Mouse (Mus musculus) liver, embryonic 14.5 days (tissue): ENCODE measurements around the gene 4930486L24Rik. TPM values are rescaled to one million over a fixed set of nuclear protein-coding genes. Genes with fewer than 3 reads are reported as not detected.
A peak's percentile ranks its signal among the peaks of the same experiment; 100 is the strongest.

Experiments
- ATAC-seq: fragments of 200-750 bp; cut with Nextera tagmentation; 2 replicates; pipeline ENCODE4 v1.8.0; 2017; ENCODE audit warnings: moderate number of reproducible peaks, mild to moderate bottlenecking, moderate library complexity; ENCODE audit not compliant: insufficient read depth
- DNase-seq, 3 experiments: peaks; one replicate each; pipeline ENCODE4 v3.0.0-alpha.2; 2012 to 2013; ENCODE audit warnings: low read depth in 3 of 3, low spot score in 3 of 3
- H3K27ac ChIP-seq: fragments of 300-500 bp; sonication (generic); 2 replicates; pipeline ENCODE4 v1.5.1; 2014; ENCODE audit warnings: moderate library complexity, mild to moderate bottlenecking, control low read depth, inconsistent platforms
- H3K27me3 ChIP-seq: fragments of 300-500 bp; sonication (generic); 2 replicates; pipeline ENCODE4 v1.6.1; 2014; ENCODE audit warnings: mild to moderate bottlenecking, low read length, moderate library complexity; ENCODE audit not compliant: control insufficient read depth, insufficient read depth
- H3K36me3 ChIP-seq: fragments of 300-500 bp; sonication (generic); replicated peaks from 2 replicates; pipeline ENCODE4 v1.6.1; 2014; ENCODE audit warnings: low read depth; ENCODE audit not compliant: control insufficient read depth, insufficient read depth
- H3K4me1 ChIP-seq, 2 experiments: fragments of 200-500 bp in 1 of 2; fragments of 300-500 bp in 1 of 2; sonication (generic) in 1 of 2; replicated peaks; 2 replicates each; pipeline ENCODE4 v1.6.1; 2012 to 2014; ENCODE audit warnings: antibody characterized with exemption in 1 of 2, inconsistent platforms in 1 of 2, low read length in 1 of 2; ENCODE audit not compliant: control insufficient read depth in 2 of 2, insufficient read depth in 2 of 2
- H3K4me2 ChIP-seq: fragments of 300-500 bp; sonication (generic); 2 replicates; pipeline ENCODE4 v1.6.1; 2014; ENCODE audit warnings: low read depth, mild to moderate bottlenecking, control low read depth, moderate library complexity
- H3K4me3 ChIP-seq, 2 experiments: fragments of 200-500 bp in 1 of 2; fragments of 300-500 bp in 1 of 2; sonication (generic) in 1 of 2; 2 replicates each; pipeline ENCODE4 v1.5.1; 2012 to 2014; ENCODE audit warnings: low read depth in 2 of 2, low read length in 2 of 2, mild to moderate bottlenecking in 2 of 2, control low read depth in 1 of 2, inconsistent platforms in 1 of 2, moderate library complexity in 1 of 2; ENCODE audit not compliant: insufficient read depth in 1 of 2
- H3K9ac ChIP-seq: fragments of 300-500 bp; sonication (generic); replicated peaks from 2 replicates; pipeline ENCODE4 v1.6.1; 2014; ENCODE audit warnings: mild to moderate bottlenecking, control low read depth, moderate library complexity
- H3K9me3 ChIP-seq: fragments of 300-500 bp; sonication (generic); 2 replicates; pipeline ENCODE4 v1.6.1; 2016; ENCODE audit warnings: low read length, mixed read lengths; ENCODE audit not compliant: control insufficient read depth
- CTCF ChIP-seq: IDR thresholded peaks from 2 replicates; pipeline ENCODE4 v1.5.1; 2016; ENCODE audit warnings: antibody characterized with exemption, low read depth, control low read depth
- EP300 ChIP-seq: IDR thresholded peaks from 2 replicates; pipeline ENCODE4 v1.6.1; 2016; ENCODE audit warnings: antibody characterized with exemption, low read depth
- WGBS: fragments of 180-500 bp; shearing (Covaris S2); extraction: QIAGEN DNeasy Blood & Tissue Kit; methylation state at CpG from one replicate; pipeline ENCODE4 v1.1.7; 2014; ENCODE audit not compliant: insufficient replicate concordance; 5-methylcytosine and 5-hydroxymethylcytosine counted together
- polyA plus RNA-seq, 2 experiments: library from polyadenylated mRNA; depleted of rRNA in 1 of 2; stranded (reverse) in 1 of 2; unstranded in 1 of 2; fragments of >200 nt; fragmentation: Nextera tagmentation in 1 of 2; extraction: Ambion mirVana in 1 of 2; gene quantifications; 2 replicates each; pipeline versions ENCODE4 v1.2.1 to v1.2.3; 2012 to 2014

4930486L24Rik gene
- polyA plus RNA-seq, 2 experiments: 0.06 TPM

GRCm38 (mm10) chr13:60826052-60826451 lies 38.2 kb downstream of the 4930486L24Rik start:
- Histone ChIP-seq H3K36me3 (no peaks in the 10 kb centered on the region), H3K4me3 (no peak overlapping the region), H3K9ac (no peak overlapping the region), H3K4me1 (no peaks in the 10 kb centered on the region), H3K27me3 (no peaks in the 10 kb centered on the region), H3K4me2 (no peak overlapping the region), H3K9me3 (no peaks in the 10 kb centered on the region), H3K27ac (no peak overlapping the region)
- 31% methylated on average over 3 of the region's 3 CpGs for WGBS
- DNase-seq (no peak), ATAC-seq (no peak)
- peak; percentile 35 for TF ChIP-seq CTCF
- TF ChIP-seq EP300: no peak

- Histone ChIP-seq H3K27ac (no peak overlapping the region), H3K27me3 (no peaks in the 10 kb centered on the region), H3K4me1 (no peaks in the 10 kb centered on the region), H3K4me2 (no peak overlapping the region), H3K9ac (no peak overlapping the region), H3K9me3 (no peaks in the 10 kb centered on the region), H3K36me3 (no peaks in the 10 kb centered on the region), H3K4me3 (no peak overlapping the region)
- no peak for DNase-seq
- no peak for ATAC-seq
- TF ChIP-seq CTCF: no peak
- TF ChIP-seq EP300: no peak
- 42% methylated on average over 3 of the region's 3 CpGs for WGBS
Measured at GRCm38 (mm10) chr13:60820486-60821175, 43.6 kb downstream of the 4930486L24Rik start.

GRCm38 (mm10) chr13:60819469-60819868 lies 44.8 kb downstream of the 4930486L24Rik start:
- no peak overlapping the region for H3K4me3 ChIP-seq
- H3K27me3 ChIP-seq: no peaks in the 10 kb centered on the region
- TF ChIP-seq EP300 (no peak), CTCF (peak; percentile 59)
- H3K4me2 ChIP-seq: no peak overlapping the region
- H3K27ac ChIP-seq: no peak overlapping the region
- DNase-seq (no peak), ATAC-seq (no peak)
- no peak overlapping the region for H3K9ac ChIP-seq
- WGBS: 6% methylated on average over 7 of the region's 7 CpGs
- H3K4me1 ChIP-seq: no peaks in the 10 kb centered on the region
- no peaks in the 10 kb centered on the region for H3K36me3 ChIP-seq
- H3K9me3 ChIP-seq: no peaks in the 10 kb centered on the region

GRCm38 (mm10) chr13:60813722-60814121 lies 50.6 kb downstream of the 4930486L24Rik start:
- Histone ChIP-seq H3K36me3 (no peaks in the 10 kb centered on the region), H3K4me2 (no peak overlapping the region), H3K9ac (no peak overlapping the region), H3K27me3 (no peaks in the 10 kb centered on the region), H3K9me3 (no peaks in the 10 kb centered on the region), H3K27ac (no peak overlapping the region), H3K4me3 (no peak overlapping the region), H3K4me1 (no peaks in the 10 kb centered on the region)
- no peak for ATAC-seq
- 44% methylated on average over 1 of the region's 1 CpGs for WGBS
- TF ChIP-seq EP300 (no peak), CTCF (no peak)
- no peak for DNase-seq

GRCm38 (mm10) chr13:60812768-60813167 lies 51.5 kb downstream of the 4930486L24Rik start:
- Histone ChIP-seq H3K9ac (no peak overlapping the region), H3K4me2 (no peak overlapping the region), H3K4me3 (no peak overlapping the region), H3K4me1 (no peaks in the 10 kb centered on the region), H3K27me3 (no peaks in the 10 kb centered on the region), H3K9me3 (no peaks in the 10 kb centered on the region), H3K36me3 (no peaks in the 10 kb centered on the region), H3K27ac (no peak overlapping the region)
- TF ChIP-seq EP300 (no peak), CTCF (no peak)
- DNase-seq (no peak), ATAC-seq (no peak)
- WGBS: 49% methylated on average over 6 of the region's 6 CpGs
